Mouse (Mus musculus): ENCODE results near the gene Mesp2.

Gene Mesp2

DNA sequence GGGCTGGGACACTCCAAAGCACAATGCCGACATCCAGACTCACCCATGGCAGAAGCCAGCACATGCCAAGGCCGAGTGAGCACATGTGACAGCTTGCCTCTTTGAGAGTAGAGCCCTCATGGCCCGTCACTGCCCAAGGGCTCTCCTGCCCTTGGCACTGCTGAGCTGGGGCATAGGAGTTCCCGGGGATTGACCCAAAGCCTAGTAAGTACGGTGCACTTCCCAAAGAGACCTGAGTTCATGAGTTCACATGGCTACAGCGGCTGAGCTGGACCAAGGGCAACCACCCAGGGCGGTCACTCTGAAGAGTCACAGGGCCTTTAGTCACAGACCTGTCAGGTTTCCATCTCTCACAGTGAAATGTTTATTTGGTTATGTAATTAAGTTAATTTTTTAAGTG is 2.0 kb upstream of the Mesp2 start:
- DNase-seq (ENCODE audit: low spot score), result no peak

DNA sequence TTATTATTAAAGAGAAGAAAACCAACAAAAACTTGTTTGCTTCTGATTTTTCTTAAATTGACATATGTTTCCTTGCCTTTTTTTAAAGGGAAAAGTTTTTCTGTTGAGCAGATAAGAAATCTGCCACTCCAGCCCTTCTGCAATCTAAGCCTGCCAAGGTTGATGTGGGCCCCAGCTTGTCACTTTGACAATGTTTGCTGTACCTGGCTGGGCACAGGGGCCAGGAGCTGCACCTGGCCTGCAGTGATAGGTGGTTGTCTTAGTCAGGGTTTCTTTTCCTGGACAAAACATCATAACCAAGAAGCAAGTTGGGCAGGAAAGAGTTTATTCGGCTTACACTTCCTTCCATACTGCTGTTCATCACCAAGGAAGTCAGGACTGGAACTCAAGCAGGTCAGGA is 2.9 kb downstream of the Mesp2 start:
- no peak for DNase-seq (ENCODE audit: low spot score)

- DNase-seq (ENCODE audit: low spot score), result no peak
Measured at GRCm38 (mm10) chr7:79818321-79818720, 7.8 kb downstream of the Mesp2 start.

- no peak for DNase-seq (ENCODE audit: low spot score)
Measured at GRCm38 (mm10) chr7:79819515-79819914, 9.0 kb downstream of the Mesp2 start.

DNA sequence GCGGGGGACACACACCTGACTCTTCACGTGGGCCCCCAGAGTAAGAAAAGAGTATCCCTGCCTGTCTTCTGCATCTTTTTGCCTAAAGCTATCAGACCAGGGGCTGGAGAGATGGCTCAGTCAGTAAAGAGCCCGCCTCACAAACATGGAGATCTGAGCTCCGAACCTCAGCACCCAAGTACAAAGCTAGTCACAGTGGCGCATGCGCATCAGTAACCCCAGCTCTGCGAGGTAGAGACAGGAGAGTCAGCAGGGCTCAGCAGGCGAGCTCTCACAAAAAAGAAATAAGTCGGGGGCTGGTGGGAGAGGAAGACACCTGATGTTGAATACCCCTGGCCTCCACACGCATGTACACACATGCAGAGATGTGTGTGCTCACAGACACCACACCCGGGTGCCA is 9.5 kb downstream of the Mesp2 start:
- no peak for DNase-seq (ENCODE audit: low spot score)

DNA sequence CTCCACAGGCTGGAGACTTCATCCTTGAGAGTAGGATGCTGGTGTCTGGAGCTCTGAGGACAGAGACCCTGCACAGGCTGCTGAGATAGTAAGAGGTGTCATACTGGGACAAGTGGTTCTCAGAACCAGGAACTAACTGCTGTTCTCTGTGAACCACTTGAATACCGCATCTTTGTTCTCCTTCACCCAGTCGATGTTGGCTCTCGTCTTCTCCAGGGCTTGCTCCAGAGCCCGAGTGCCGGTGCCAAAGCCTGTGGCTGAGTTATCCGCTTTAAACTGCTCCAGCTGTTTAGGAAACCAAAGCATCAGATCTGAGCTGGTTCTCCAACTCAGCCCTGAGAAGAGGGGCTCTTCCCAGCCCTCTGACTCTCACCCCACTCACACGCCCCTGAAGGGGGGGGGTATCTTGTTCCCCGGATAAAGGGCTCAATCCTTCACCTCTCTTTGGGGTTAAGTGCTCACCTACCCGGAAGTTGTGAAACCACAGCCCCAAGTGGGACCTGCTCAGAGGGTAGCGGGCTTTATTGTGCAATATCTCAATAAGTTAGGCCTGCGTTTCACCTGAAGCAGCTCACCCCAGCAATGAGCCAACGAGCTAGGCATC is 11.7 kb downstream of the Mesp2 start:
- DNase-seq (ENCODE audit: low spot score), result no peak

GRCm38 (mm10) chr7:79828341-79828740 is 17.8 kb downstream of the Mesp2 start:
- no peak for DNase-seq (ENCODE audit: low spot score)

GRCm38 (mm10) chr7:79831145-79831544 is 20.6 kb downstream of the Mesp2 start:
- no peak for DNase-seq (ENCODE audit: low spot score)

DNA sequence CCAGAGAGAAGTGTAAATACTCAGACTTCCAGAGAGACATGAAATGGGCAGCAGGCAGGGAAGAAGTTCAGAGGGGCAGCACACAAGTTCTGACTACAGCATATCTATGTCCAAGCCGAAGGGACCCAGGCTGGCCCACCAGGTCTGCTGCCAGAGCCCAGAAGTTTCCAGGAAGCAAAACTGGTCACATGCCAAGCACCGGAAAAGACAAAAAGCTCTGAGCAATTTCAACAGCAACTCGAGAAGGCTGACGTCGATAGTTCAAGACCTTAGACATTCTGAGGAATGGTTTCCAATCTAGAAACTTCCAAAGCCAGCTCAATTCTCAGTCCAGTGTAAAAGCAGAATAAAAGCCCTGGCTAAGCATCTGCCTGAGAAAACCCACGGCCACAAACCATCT is 21.1 kb downstream of the Mesp2 start:
- no peak for DNase-seq (ENCODE audit: low spot score)

DNA sequence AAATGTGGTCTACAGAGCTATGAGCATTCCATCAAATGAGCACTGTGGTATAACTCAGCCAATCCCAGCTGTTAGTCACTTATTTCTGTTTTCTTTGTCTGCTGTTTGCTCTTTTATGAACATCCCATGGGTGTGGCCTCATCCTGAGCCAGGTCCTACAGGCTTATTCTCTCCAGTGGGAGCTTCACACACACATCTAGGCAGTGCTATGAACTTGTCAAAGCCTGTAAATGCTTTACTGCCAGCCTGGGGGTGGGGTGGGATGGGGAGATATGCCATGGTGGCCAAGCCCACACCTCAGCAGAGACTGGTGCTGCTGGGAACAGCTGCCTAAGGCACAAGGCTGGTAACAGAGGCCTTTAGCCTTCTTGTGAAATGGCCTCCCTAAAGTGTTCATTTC is 22.5 kb downstream of the Mesp2 start:
- DNase-seq (ENCODE audit: low spot score), result no peak

- no peak for DNase-seq (ENCODE audit: low spot score)
Measured at GRCm38 (mm10) chr7:79835196-79835595, 24.7 kb downstream of the Mesp2 start.

DNA sequence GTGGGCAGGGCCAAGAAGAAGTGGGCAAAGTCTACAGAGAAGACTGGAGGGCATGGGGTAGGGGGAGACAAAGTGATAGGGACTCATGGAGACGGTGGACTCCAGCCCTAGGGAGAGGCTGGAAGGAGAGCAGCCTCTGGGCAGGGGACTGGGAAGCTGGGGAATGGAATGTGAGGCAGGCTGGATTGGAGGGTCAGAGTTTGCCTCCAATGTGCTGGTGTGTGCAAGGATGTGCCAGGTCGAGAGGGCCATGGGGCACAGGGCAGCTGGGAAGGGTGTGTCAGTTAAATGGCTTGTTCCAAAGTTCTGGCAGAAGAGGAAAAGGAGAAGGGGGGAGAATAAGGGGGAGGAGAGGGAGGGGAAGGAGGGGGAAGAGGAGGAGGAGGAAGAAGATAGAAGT is 26.7 kb downstream of the Mesp2 start:
- no peak for DNase-seq (ENCODE audit: low spot score)

DNA sequence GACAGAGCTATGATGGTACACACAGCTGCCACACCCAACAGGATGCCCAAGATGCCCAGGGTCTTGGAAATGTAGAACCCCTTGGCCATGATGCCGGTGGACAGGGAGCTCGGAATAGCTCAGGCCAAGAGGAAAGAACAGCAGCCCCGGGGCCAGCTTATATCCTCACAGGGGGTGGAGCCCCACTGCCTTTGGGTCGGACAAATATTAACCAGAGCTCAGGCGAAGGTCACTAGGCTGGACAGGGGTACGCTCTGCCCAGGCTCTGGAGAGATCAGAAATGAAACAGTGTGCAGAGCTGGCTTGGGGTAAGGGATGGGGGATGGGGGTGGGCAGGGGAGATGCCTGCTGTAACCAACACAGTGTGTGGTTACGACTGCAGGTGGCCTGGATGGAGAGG is 31.6 kb downstream of the Mesp2 start:
- no peak for DNase-seq (ENCODE audit: low spot score)

DNA sequence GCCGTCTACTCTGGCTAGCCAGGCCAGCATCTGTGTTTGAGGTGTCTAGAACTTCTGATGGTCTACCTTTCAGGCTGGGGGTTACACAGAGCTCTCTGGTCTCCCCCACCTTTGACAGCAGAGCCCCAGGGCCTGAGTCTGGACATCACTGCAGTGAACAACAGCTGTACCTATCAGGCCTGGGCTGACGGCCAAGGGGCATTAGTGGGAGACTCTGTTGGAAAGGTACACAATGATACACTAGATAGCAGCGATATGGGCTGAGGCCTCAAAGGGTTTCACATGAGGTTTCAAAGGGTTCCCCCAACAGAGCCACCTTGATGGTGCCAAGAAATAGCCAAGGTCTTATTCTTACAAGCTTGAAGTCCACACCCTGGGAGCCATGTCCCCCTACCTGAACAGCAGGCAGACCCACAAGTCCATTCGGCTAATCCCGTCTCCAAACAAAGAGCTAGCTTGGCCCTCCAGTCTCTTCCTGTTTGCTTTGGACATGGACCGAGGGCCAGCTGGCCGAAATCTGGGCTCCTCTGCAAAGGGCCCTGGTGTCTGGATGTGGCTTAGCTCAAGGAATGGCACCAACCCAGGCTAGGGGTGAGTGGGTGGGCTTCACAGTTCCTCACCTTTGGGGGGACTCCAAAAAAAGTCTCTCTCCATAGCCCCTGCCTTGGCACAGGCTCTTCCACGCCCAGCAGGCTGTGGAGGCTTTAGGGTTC is 33.7 kb downstream of the Mesp2 start:
- no peak for DNase-seq (ENCODE audit: low spot score)

GRCm38 (mm10) chr7:79846342-79846741 is 35.8 kb downstream of the Mesp2 start:
- no peak for DNase-seq (ENCODE audit: low spot score)

DNA sequence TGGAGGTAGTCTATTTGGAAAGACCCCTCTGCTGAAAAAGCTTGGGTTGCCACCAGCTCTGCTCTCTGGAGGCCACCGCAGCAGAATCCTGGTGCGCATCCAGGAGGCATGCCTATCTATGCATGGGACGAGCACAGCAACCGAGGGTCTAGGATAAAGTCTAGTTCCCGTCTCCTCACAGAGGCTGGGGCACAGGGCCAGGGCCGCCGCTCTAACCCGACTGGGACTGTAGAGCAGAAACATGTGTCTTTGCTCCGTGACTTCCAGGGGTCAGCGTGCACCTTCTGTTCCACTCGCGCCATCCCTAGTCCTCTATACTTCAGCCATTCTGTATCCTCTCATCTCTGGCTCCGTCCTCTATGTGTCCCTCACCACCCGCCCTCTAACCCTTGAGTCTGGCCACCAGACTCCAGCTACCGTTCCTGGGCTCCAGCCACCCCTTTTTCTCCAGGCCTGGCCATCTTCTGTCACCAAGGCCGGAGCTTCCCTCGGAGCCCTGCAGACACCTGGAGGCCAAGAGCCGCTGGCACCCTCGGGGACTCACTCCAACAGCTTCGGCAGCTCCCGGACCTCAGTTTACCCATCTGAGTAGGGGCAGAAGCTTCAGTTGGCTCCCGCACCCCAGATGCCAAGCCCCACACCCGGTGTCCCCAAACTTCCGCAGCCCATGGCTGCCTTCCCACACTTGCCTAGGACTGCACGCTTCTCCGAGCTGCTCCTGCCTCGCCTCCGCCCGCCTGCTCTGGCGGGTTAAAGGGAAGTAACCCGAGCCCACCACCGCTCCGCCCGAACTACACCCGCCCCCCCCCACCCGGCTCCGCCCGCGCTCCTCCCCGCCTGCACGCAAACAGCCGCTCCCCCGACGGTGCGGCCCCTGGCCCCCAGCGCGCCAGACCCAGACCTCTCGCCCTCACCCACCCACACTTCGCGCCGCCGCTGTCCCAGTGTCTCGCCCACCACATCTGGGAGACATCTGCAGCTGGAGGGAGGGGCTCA is 37.2 kb downstream of the Mesp2 start:
- no peak for DNase-seq (ENCODE audit: low spot score)

- no peak for DNase-seq (ENCODE audit: low spot score)
Measured at GRCm38 (mm10) chr7:79856305-79856704, 45.8 kb downstream of the Mesp2 start.

DNA sequence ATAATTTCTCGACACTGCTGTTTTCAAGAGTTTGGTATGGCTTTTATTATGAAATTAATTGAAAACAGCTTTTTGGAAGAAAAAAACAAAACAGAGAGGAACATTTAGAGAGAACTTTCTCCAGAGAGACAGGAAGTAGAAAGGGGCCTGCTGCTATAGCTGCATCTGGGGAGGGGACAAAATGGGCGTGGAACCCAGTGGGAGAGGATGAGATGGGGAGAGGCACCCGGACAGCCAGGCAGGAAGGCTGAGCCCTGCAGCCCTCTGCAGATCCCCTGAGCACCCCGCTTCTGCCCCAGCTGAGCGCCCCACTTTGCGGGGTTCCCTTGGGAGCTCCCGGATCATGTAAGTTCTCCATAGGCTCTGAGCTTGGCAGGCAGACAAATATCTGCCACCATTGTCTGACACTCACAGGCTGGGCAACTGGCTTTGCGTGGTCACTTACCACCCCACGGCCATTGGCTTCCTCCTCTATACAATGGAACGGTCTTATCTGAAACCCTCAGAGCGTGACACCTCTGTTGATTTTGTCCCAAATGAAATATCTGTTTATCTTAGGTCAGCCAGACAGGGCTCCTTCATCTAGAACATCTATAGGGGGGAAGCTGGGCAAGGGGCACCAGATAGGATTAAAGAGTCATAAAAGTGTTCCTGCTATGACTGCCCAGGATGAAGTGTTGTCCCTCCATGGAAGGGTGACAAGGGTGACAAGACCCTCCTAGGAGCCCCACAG is 47.8 kb downstream of the Mesp2 start:
- DNase-seq (ENCODE audit: low spot score), result no peak

DNA sequence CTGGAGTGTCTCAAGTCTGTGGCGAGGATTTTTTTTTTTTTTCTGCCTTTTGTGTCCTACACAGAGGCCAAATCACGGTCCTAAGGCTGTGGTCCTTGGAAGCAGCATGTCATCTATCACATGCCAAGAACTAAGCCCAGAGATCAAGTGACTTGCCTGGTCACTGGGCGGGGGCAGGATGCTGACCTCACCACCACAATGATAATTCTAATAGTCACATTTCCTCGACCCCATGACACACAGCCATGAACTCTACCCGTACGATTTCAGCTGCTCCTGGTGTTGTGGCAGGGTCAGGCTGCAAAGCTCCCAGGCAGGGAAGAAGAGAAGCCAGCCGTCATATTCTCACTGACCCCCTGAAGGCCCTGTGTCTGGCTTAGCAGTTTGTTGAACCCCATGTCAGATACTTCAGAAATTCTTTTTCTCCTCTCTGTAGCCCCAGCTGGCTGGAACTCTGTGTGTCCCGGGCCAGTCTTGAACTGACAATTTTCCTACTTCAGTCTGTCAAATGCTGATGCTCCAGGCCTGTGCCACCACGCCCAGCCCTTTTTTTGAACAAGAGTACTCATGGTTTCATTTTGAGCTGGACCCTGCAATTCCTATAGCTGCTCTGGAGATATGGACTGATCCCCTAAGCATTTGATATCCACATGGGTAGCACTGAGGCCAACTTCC is 48.6 kb downstream of the Mesp2 start:
- no peak for DNase-seq (ENCODE audit: low spot score)

GRCm38 (mm10) chr7:79860811-79861210 is 50.3 kb downstream of the Mesp2 start, which contains the start of gene Anpep:
Gene Anpep (minus strand): TSS chr7:79861059.
- no peak for DNase-seq (ENCODE audit: low spot score)

DNA sequence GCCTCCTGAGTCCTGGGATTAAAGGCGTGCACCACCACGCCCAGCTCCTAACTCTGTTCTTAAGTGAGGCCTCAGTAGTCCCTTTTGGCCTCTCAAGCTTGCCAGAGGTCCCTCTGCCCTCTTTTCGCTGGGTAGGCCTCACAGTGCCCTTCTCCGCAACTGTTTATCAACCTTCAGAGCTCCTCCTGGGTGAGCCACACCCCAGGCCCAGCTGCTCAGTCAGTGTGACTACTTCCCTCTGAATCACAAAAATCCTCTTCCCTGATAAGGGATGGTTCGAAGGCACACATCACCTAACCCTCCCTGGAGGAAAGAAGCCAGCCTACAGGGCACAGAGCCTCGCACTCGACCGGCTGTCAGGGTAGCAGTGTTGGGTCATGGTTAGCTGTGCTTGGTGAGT is 51.3 kb downstream of the Mesp2 start:
- DNase-seq (ENCODE audit: low spot score), result no peak
